Mouse (Mus musculus): ENCODE results near the gene Ankrd10.
"Not testable (repeated sequence)": the region's sequence is repeated elsewhere in the genome, so short reads cannot be mapped to it uniquely, and the experiment has no call there.

The Ankrd10 gene

GRCm38 (mm10) chr8:11635611-11636081, at the start of gene Ankrd10:
TSS of gene Ankrd10 (minus strand) at chr8:11635757.
- peak; percentile 97 for DNase-seq (ENCODE audit: low spot score)

GRCm38 (mm10) chr8:11684558-11684957, 49.0 kb upstream of the Ankrd10 start:
- no peak for DNase-seq (ENCODE audit: low spot score)

- DNase-seq (ENCODE audit: low spot score), result no peak
Measured at GRCm38 (mm10) chr8:11668308-11668707, 32.8 kb upstream of the Ankrd10 start.

GRCm38 (mm10) chr8:11666023-11666716, 30.6 kb upstream of the Ankrd10 start:
- not testable (repeated sequence) for DNase-seq (ENCODE audit: low spot score)

GRCm38 (mm10) chr8:11661969-11662368, 26.4 kb upstream of the Ankrd10 start:
- DNase-seq (ENCODE audit: low spot score), result no peak

- DNase-seq (ENCODE audit: low spot score), result no peak
Measured at GRCm38 (mm10) chr8:11650021-11650420, 14.5 kb upstream of the Ankrd10 start.

- no peak for DNase-seq (ENCODE audit: low spot score)
Measured at GRCm38 (mm10) chr8:11643123-11643522, 7.6 kb upstream of the Ankrd10 start.

GRCm38 (mm10) chr8:11640606-11641005, 5.0 kb upstream of the Ankrd10 start:
- DNase-seq (ENCODE audit: low spot score), result no peak

GRCm38 (mm10) chr8:11637531-11637930, 2.0 kb upstream of the Ankrd10 start:
- DNase-seq (ENCODE audit: low spot score), result no peak

GRCm38 (mm10) chr8:11636324-11637057, 934 bp upstream of the Ankrd10 start:
- peak; percentile 88 for DNase-seq (ENCODE audit: low spot score)

- DNase-seq (ENCODE audit: low spot score), result peak; percentile 87
Measured at GRCm38 (mm10) chr8:11635012-11635577, 462 bp downstream of the Ankrd10 start.

- peak; percentile 4 for DNase-seq (ENCODE audit: low spot score)
Measured at GRCm38 (mm10) chr8:11634331-11635011, 1.1 kb downstream of the Ankrd10 start.

GRCm38 (mm10) chr8:11633414-11633813, 2.1 kb downstream of the Ankrd10 start:
- DNase-seq (ENCODE audit: low spot score), result no peak

GRCm38 (mm10) chr8:11632406-11632805, 3.2 kb downstream of the Ankrd10 start:
- peak; percentile 50 for DNase-seq (ENCODE audit: low spot score)

GRCm38 (mm10) chr8:11629206-11629605, 6.4 kb downstream of the Ankrd10 start:
- DNase-seq (ENCODE audit: low spot score), result no peak

- no peak for DNase-seq (ENCODE audit: low spot score)
Measured at GRCm38 (mm10) chr8:11628506-11629132, 6.9 kb downstream of the Ankrd10 start.

- no peak for DNase-seq (ENCODE audit: low spot score)
Measured at GRCm38 (mm10) chr8:11627717-11628116, 7.8 kb downstream of the Ankrd10 start.

GRCm38 (mm10) chr8:11625084-11625483, 10.5 kb downstream of the Ankrd10 start:
- DNase-seq (ENCODE audit: low spot score), result no peak

- no peak for DNase-seq (ENCODE audit: low spot score)
Measured at GRCm38 (mm10) chr8:11619091-11619490, 16.5 kb downstream of the Ankrd10 start.

- no peak for DNase-seq (ENCODE audit: low spot score)
Measured at GRCm38 (mm10) chr8:11618063-11618462, 17.5 kb downstream of the Ankrd10 start.

- peak; percentile 34 for DNase-seq (ENCODE audit: low spot score)
Measured at GRCm38 (mm10) chr8:11616294-11616693, 19.3 kb downstream of the Ankrd10 start.
